Mouse (Mus musculus) stomach, embryonic 15.5 days (tissue): ENCODE measurements around the gene Myrf. TPM values are rescaled to one million over a fixed set of nuclear protein-coding genes. Genes with fewer than 3 reads are reported as not detected.

Source experiments
- ATAC-seq: fragments of 200-750 bp; cut with Nextera tagmentation; 2 replicates; pipeline ENCODE4 v1.8.0; 2017; ENCODE audit warnings: low read depth, moderate number of reproducible peaks, moderate TSS enrichment; ENCODE audit not compliant: insufficient read depth, low FRiP score
- H3K27ac ChIP-seq: fragments of 300-500 bp; sonication (generic); 2 replicates; pipeline ENCODE4 v1.5.1; 2015; ENCODE audit warnings: mild to moderate bottlenecking, inconsistent platforms
- H3K27me3 ChIP-seq: fragments of 300-500 bp; sonication (generic); replicated peaks from 2 replicates; pipeline ENCODE4 v1.6.1; 2015; ENCODE audit warnings: inconsistent platforms
- H3K36me3 ChIP-seq: fragments of 300-500 bp; sonication (generic); 2 replicates; pipeline ENCODE4 v1.6.1; 2015; ENCODE audit warnings: inconsistent platforms
- H3K4me1 ChIP-seq: fragments of 300-500 bp; sonication (generic); 2 replicates; pipeline ENCODE4 v1.6.1; 2015; ENCODE audit warnings: inconsistent platforms
- H3K4me2 ChIP-seq: fragments of 300-500 bp; sonication (generic); 2 replicates; pipeline ENCODE4 v1.6.1; 2015; ENCODE audit warnings: mild to moderate bottlenecking, inconsistent platforms
- H3K4me3 ChIP-seq: fragments of 300-500 bp; sonication (generic); replicated peaks from 2 replicates; pipeline ENCODE4 v1.5.1; 2015; ENCODE audit warnings: inconsistent platforms
- H3K9ac ChIP-seq: fragments of 300-500 bp; sonication (generic); 2 replicates; pipeline ENCODE4 v1.6.1; 2015; ENCODE audit warnings: inconsistent platforms
- H3K9me3 ChIP-seq: fragments of 300-500 bp; sonication (generic); 2 replicates; pipeline ENCODE4 v1.6.1; 2016; ENCODE audit warnings: inconsistent platforms
- WGBS: fragments of 180-500 bp; shearing (Covaris S2); methylation state at CpG from one replicate; pipeline ENCODE4 v1.1.7; 2015; 5-methylcytosine and 5-hydroxymethylcytosine counted together
- polyA plus RNA-seq: library from polyadenylated mRNA; unstranded; fragments of >200 nt; fragmentation: Nextera tagmentation; extraction: Ambion mirVana; gene quantifications from 2 replicates; pipeline ENCODE4 v1.2.1, GENCODE M21; 2015

Gene Myrf
- polyA plus RNA-seq, 1 experiment from 2014 or later: 17.8 TPM

GRCm38 (mm10) chr19:10272746-10273145 lies 32.2 kb upstream of the Myrf start:
- Histone ChIP-seq H3K4me3 (no peak overlapping the region), H3K4me1 (peaks cover 39% of the 10 kb centered on the region), H3K9me3 (no peaks in the 10 kb centered on the region), H3K27ac (peak overlapping the region; percentile 51), H3K27me3 (no peaks in the 10 kb centered on the region), H3K36me3 (no peaks in the 10 kb centered on the region), H3K4me2 (peak overlapping the region; percentile 35; the same call in 1 of the 2 replicates), H3K9ac (no peak overlapping the region)
- ATAC-seq: peak; percentile 6; the same call in 1 of the 2 replicates
- WGBS: 24% methylated on average over 11 of the region's 11 CpGs

GRCm38 (mm10) chr19:10271592-10271991 lies 31.0 kb upstream of the Myrf start:
- Histone ChIP-seq H3K27me3 (no peaks in the 10 kb centered on the region), H3K9me3 (no peaks in the 10 kb centered on the region), H3K36me3 (no peaks in the 10 kb centered on the region), H3K4me2 (no peak overlapping the region), H3K9ac (no peak overlapping the region), H3K27ac (no peak overlapping the region), H3K4me1 (peaks cover 38% of the 10 kb centered on the region), H3K4me3 (no peak overlapping the region)
- ATAC-seq: no peak
- 86% methylated on average over 7 of the region's 7 CpGs for WGBS

- WGBS: 76% methylated on average over 5 of the region's 5 CpGs
These were observed 29.8 kb upstream of the Myrf start for GRCm38 (mm10) chr19:10270356-10270755.

GRCm38 (mm10) chr19:10268851-10269250 lies 28.3 kb upstream of the Myrf start:
- Histone ChIP-seq H3K4me2 (no peak overlapping the region), H3K4me1 (peaks cover 39% of the 10 kb centered on the region), H3K36me3 (no peaks in the 10 kb centered on the region), H3K27ac (no peak overlapping the region), H3K4me3 (no peak overlapping the region), H3K9me3 (no peaks in the 10 kb centered on the region), H3K27me3 (no peaks in the 10 kb centered on the region), H3K9ac (no peak overlapping the region)
- no peak for ATAC-seq
- 78% methylated on average over 15 of the region's 15 CpGs for WGBS

More at GRCm38 (mm10) chr19:10270356-10270755, 29.8 kb upstream of the Myrf start:
- H3K27me3 ChIP-seq: no peaks in the 10 kb centered on the region
- no peak overlapping the region for H3K4me2 ChIP-seq
- H3K4me1 ChIP-seq: peaks cover 37% of the 10 kb centered on the region
- H3K9me3 ChIP-seq: no peaks in the 10 kb centered on the region
- no peaks in the 10 kb centered on the region for H3K36me3 ChIP-seq
- no peak overlapping the region for H3K4me3 ChIP-seq
- no peak for ATAC-seq
- H3K9ac ChIP-seq: no peak overlapping the region
- no peak overlapping the region for H3K27ac ChIP-seq

GRCm38 (mm10) chr19:10267953-10268352 lies 27.4 kb upstream of the Myrf start:
- Histone ChIP-seq H3K4me2 (no peak overlapping the region), H3K36me3 (no peaks in the 10 kb centered on the region), H3K27me3 (no peaks in the 10 kb centered on the region), H3K27ac (no peak overlapping the region), H3K9ac (no peak overlapping the region), H3K9me3 (no peaks in the 10 kb centered on the region), H3K4me3 (no peak overlapping the region), H3K4me1 (peaks cover 33% of the 10 kb centered on the region)
- ATAC-seq: peak; percentile 21; the same call in 1 of the 2 replicates
- WGBS: 81% methylated on average over 10 of the region's 10 CpGs

- ATAC-seq: no peak
These were observed 26.5 kb upstream of the Myrf start for GRCm38 (mm10) chr19:10267057-10267456.

GRCm38 (mm10) chr19:10266196-10266850 lies 25.8 kb upstream of the Myrf start:
- ATAC-seq: no peak
- H3K36me3 ChIP-seq: no peaks in the 10 kb centered on the region
- H3K27ac ChIP-seq: peak overlapping the region; percentile 71
- peaks cover 26% of the 10 kb centered on the region for H3K4me1 ChIP-seq
- no peaks in the 10 kb centered on the region for H3K27me3 ChIP-seq
- no peaks in the 10 kb centered on the region for H3K9me3 ChIP-seq
- 19% methylated on average over 14 of the region's 14 CpGs for WGBS
- no peak overlapping the region for H3K9ac ChIP-seq
- no peak overlapping the region for H3K4me3 ChIP-seq
- no peak overlapping the region; the same call in 1 of the 2 replicates for H3K4me2 ChIP-seq

More at GRCm38 (mm10) chr19:10267057-10267456, 26.5 kb upstream of the Myrf start:
- no peaks in the 10 kb centered on the region for H3K9me3 ChIP-seq
- 33% methylated on average over 15 of the region's 15 CpGs for WGBS
- H3K27me3 ChIP-seq: no peaks in the 10 kb centered on the region
- peaks cover 24% of the 10 kb centered on the region for H3K4me1 ChIP-seq
- no peak overlapping the region for H3K4me3 ChIP-seq
- H3K9ac ChIP-seq: no peak overlapping the region
- H3K27ac ChIP-seq: peak overlapping the region; percentile 71
- H3K36me3 ChIP-seq: no peaks in the 10 kb centered on the region
- H3K4me2 ChIP-seq: no peak overlapping the region; the same call in 1 of the 2 replicates

GRCm38 (mm10) chr19:10261369-10261768 lies 20.8 kb upstream of the Myrf start:
- WGBS: 65% methylated on average over 7 of the region's 7 CpGs
- Histone ChIP-seq H3K4me3 (no peak overlapping the region), H3K9ac (no peak overlapping the region), H3K9me3 (no peaks in the 10 kb centered on the region), H3K4me1 (peaks cover 14% of the 10 kb centered on the region), H3K36me3 (no peaks in the 10 kb centered on the region; the same call in 1 of the 2 replicates), H3K27me3 (no peaks in the 10 kb centered on the region), H3K27ac (0 out of 2 replicates have a peak overlapping the region, but pooled peaks have one; percentile 3), H3K4me2 (no peak overlapping the region)
- ATAC-seq: no peak

GRCm38 (mm10) chr19:10258279-10259011 lies 17.9 kb upstream of the Myrf start:
- H3K4me2 ChIP-seq: no peak overlapping the region
- no peaks in the 10 kb centered on the region for H3K27me3 ChIP-seq
- no peak overlapping the region for H3K4me3 ChIP-seq
- no peak overlapping the region for H3K9ac ChIP-seq
- 19% methylated on average over 6 of the region's 6 CpGs for WGBS
- H3K27ac ChIP-seq: no peak overlapping the region
- no peaks in the 10 kb centered on the region for H3K9me3 ChIP-seq
- ATAC-seq: peak; percentile 29; the same call in 1 of the 2 replicates
- peaks cover 3% of the 10 kb centered on the region; the same call in 1 of the 2 replicates for H3K4me1 ChIP-seq
- no peaks in the 10 kb centered on the region; the same call in 1 of the 2 replicates for H3K36me3 ChIP-seq

GRCm38 (mm10) chr19:10248128-10248527 lies 7.6 kb upstream of the Myrf start:
- Histone ChIP-seq H3K4me2 (peak overlapping the region; percentile 27; the same call in 1 of the 2 replicates), H3K27me3 (no peaks in the 10 kb centered on the region), H3K36me3 (no peaks in the 10 kb centered on the region), H3K9ac (no peak overlapping the region), H3K27ac (no peak overlapping the region), H3K9me3 (no peaks in the 10 kb centered on the region), H3K4me3 (no peak overlapping the region), H3K4me1 (peaks cover 20% of the 10 kb centered on the region)
- peak; percentile 33; the same call in 1 of the 2 replicates for ATAC-seq
- 28% methylated on average over 20 of the region's 20 CpGs for WGBS

- WGBS: 29% methylated on average over 6 of the region's 6 CpGs
- Histone ChIP-seq H3K9me3 (no peaks in the 10 kb centered on the region), H3K27me3 (no peaks in the 10 kb centered on the region), H3K36me3 (no peaks in the 10 kb centered on the region), H3K4me1 (peaks cover 24% of the 10 kb centered on the region), H3K27ac (no peak overlapping the region), H3K9ac (no peak overlapping the region), H3K4me3 (no peak overlapping the region), H3K4me2 (no peak overlapping the region)
- no peak for ATAC-seq
These were observed 6.6 kb upstream of the Myrf start for GRCm38 (mm10) chr19:10247165-10247564.

GRCm38 (mm10) chr19:10244183-10244582 lies 3.6 kb upstream of the Myrf start:
- H3K4me1 ChIP-seq: peaks cover 32% of the 10 kb centered on the region
- no peaks in the 10 kb centered on the region for H3K27me3 ChIP-seq
- no peak overlapping the region for H3K9ac ChIP-seq
- no peak overlapping the region for H3K4me3 ChIP-seq
- H3K27ac ChIP-seq: no peak overlapping the region
- no peaks in the 10 kb centered on the region for H3K36me3 ChIP-seq
- 16% methylated on average over 3 of the region's 3 CpGs for WGBS
- no peak overlapping the region for H3K4me2 ChIP-seq
- no peaks in the 10 kb centered on the region for H3K9me3 ChIP-seq
- no peak for ATAC-seq
